Mouse (Mus musculus) forebrain, postnatal 0 days (tissue): ENCODE measurements at regions not wholly inside any gene's neighbourhood (a gene's known extent, or its start where the extent isn't known, plus 50 kb on each side); places are given as distances from the start of the nearest gene placed in this dataset.

Source experiments
- ATAC-seq: fragments of 200-750 bp; cut with Nextera tagmentation; 2 replicates; pipeline ENCODE4 v1.8.0; 2017; ENCODE audit warnings: mild to moderate bottlenecking, moderate library complexity
- DNase-seq: peaks from one replicate; pipeline ENCODE4 v3.0.0-alpha.2; 2015
- H3K27ac ChIP-seq: fragments of 300-500 bp; sonication (generic); 2 replicates; pipeline ENCODE4 v1.5.1; 2014; ENCODE audit warnings: low read depth, mild to moderate bottlenecking, antibody characterized with exemption, low read length, moderate library complexity, mixed read lengths
- H3K27me3 ChIP-seq: fragments of 300-500 bp; sonication (generic); 2 replicates; pipeline ENCODE4 v1.6.1; 2014; ENCODE audit warnings: mild to moderate bottlenecking, low read length, mixed read lengths; ENCODE audit not compliant: insufficient read depth
- H3K36me3 ChIP-seq: fragments of 300-500 bp; sonication (generic); 2 replicates; pipeline ENCODE4 v1.6.1; 2014; ENCODE audit warnings: mild to moderate bottlenecking, moderate library complexity; ENCODE audit not compliant: insufficient read depth
- H3K4me1 ChIP-seq: fragments of 300-500 bp; sonication (generic); 2 replicates; pipeline ENCODE4 v1.6.1; 2014; ENCODE audit warnings: antibody characterized with exemption; ENCODE audit not compliant: insufficient read depth
- H3K4me2 ChIP-seq: fragments of 300-500 bp; sonication (generic); 2 replicates; pipeline ENCODE4 v1.6.1; 2014; ENCODE audit warnings: low read depth, mild to moderate bottlenecking, moderate library complexity
- H3K4me3 ChIP-seq: fragments of 300-500 bp; sonication (generic); 2 replicates; pipeline ENCODE4 v1.5.1; 2014; ENCODE audit warnings: low read depth, low read length, mixed read lengths
- H3K9ac ChIP-seq: fragments of 300-500 bp; sonication (generic); 2 replicates; pipeline ENCODE4 v1.6.1; 2014; ENCODE audit warnings: mild to moderate bottlenecking
- H3K9me3 ChIP-seq: fragments of 300-500 bp; sonication (generic); 2 replicates; pipeline ENCODE4 v1.6.1; 2016; ENCODE audit warnings: low read length
- CTCF ChIP-seq: sonication (generic); IDR thresholded peaks from 2 replicates; pipeline ENCODE4 v1.5.1; 2016; ENCODE audit warnings: antibody characterized with exemption, control low read depth, low read depth
- WGBS: fragments of 180-500 bp; shearing (Covaris S2); extraction: QIAGEN DNeasy Blood & Tissue Kit; methylation state at CpG from one replicate; pipeline ENCODE4 v1.1.7; 2014; 5-methylcytosine and 5-hydroxymethylcytosine counted together

GRCm38 (mm10) chr8:34614031-34614526 lies 502.5 kb upstream of the Gm10131 start:
- 51% methylated on average over 10 of the region's 10 CpGs for WGBS
- Histone ChIP-seq H3K4me2 (no peak overlapping the region), H3K9ac (no peak overlapping the region), H3K27ac (no peak overlapping the region), H3K9me3 (no peaks in the 10 kb centered on the region), H3K4me3 (no peak overlapping the region), H3K27me3 (no peaks in the 10 kb centered on the region), H3K4me1 (no peaks in the 10 kb centered on the region), H3K36me3 (no peaks in the 10 kb centered on the region)
- peak; percentile 66 for ATAC-seq
- no peak for TF ChIP-seq CTCF
- peak; percentile 21 for DNase-seq

DNA sequence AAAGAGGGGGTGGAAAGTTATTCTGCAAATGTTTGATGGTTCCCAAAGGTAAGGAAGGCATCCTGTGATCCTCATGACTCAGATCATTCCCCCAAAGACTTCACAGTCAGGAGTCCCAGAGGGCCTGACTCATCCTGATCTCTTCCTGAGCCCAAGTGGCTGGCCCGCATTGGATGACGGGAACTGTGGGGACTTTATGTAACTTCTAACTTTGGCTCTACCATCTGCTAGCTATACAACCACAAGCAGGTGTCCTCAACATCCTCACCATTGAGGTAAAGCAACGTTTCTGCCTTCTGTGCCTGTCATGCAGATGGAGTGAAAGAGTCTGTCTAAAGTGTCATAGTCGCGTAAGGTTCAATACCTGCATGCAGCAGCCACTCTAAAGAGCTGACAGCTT lies 501.6 kb upstream of the Gm10131 start:
- 89% methylated on average over 5 of the region's 5 CpGs for WGBS
- ATAC-seq, result no peak

GRCm38 (mm10) chr8:34612396-34612795 lies 500.9 kb upstream of the Gm10131 start:
- Histone ChIP-seq H3K4me2 (no peak overlapping the region), H3K27ac (no peak overlapping the region), H3K36me3 (no peaks in the 10 kb centered on the region), H3K4me1 (no peaks in the 10 kb centered on the region), H3K9me3 (no peaks in the 10 kb centered on the region), H3K9ac (no peak overlapping the region), H3K4me3 (no peak overlapping the region), H3K27me3 (no peaks in the 10 kb centered on the region)
- no peak for DNase-seq
- 61% methylated on average over 3 of the region's 3 CpGs for WGBS
- ATAC-seq, result peak; percentile 79; the same call in 1 of the 2 replicates
- TF ChIP-seq CTCF, result no peak

More for the DNA sequence above, 501.6 kb upstream of the Gm10131 start:
- DNase-seq, result no peak
- no peak overlapping the region for H3K4me2 ChIP-seq
- H3K9me3 ChIP-seq, result no peaks in the 10 kb centered on the region
- H3K4me1 ChIP-seq, result no peaks in the 10 kb centered on the region
- H3K27me3 ChIP-seq, result no peaks in the 10 kb centered on the region
- no peak for TF ChIP-seq CTCF
- no peak overlapping the region for H3K27ac ChIP-seq
- no peaks in the 10 kb centered on the region for H3K36me3 ChIP-seq
- H3K9ac ChIP-seq, result no peak overlapping the region
- no peak overlapping the region for H3K4me3 ChIP-seq

GRCm38 (mm10) chr8:34610186-34610585 lies 498.6 kb upstream of the Gm10131 start:
- no peak for TF ChIP-seq CTCF
- no peak for ATAC-seq
- no peak overlapping the region for H3K4me3 ChIP-seq
- H3K9me3 ChIP-seq, result no peaks in the 10 kb centered on the region
- no peak overlapping the region for H3K9ac ChIP-seq
- H3K4me1 ChIP-seq, result no peaks in the 10 kb centered on the region
- H3K36me3 ChIP-seq, result no peaks in the 10 kb centered on the region
- no peak overlapping the region for H3K27ac ChIP-seq
- no peak overlapping the region for H3K4me2 ChIP-seq
- no peaks in the 10 kb centered on the region for H3K27me3 ChIP-seq
- no peak for DNase-seq

GRCm38 (mm10) chr8:34607426-34607825 lies 495.9 kb upstream of the Gm10131 start:
- Histone ChIP-seq H3K4me2 (no peak overlapping the region), H3K4me3 (no peak overlapping the region), H3K36me3 (no peaks in the 10 kb centered on the region), H3K27me3 (no peaks in the 10 kb centered on the region), H3K9ac (no peak overlapping the region), H3K4me1 (no peaks in the 10 kb centered on the region), H3K9me3 (no peaks in the 10 kb centered on the region), H3K27ac (no peak overlapping the region)
- TF ChIP-seq CTCF, result no peak
- WGBS, result 80% methylated on average over 2 of the region's 2 CpGs
- DNase-seq (no peak), ATAC-seq (peak; percentile 42; the same call in 1 of the 2 replicates)

DNA sequence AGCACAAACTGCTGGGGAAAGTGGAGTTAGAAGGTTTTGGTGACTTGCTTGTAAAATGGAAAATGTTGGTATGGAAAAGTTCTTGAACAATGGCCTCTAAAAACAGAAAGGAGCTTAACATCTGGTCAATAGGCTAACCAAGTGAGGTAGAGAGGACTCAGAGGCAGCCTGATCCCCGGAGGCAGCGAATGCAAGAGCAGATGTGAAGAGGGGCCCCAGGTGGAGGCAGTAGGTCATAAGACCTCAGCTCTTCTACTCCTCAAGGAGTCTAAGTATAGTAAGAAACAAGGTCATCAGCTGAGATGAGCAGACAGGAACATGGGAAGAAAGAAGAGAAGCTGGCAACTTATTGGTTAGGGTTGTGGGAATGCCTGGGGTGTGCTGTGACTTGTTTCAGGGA lies 493.5 kb upstream of the Gm10131 start:
- DNase-seq (no peak), ATAC-seq (no peak)
- no peaks in the 10 kb centered on the region for H3K9me3 ChIP-seq
- TF ChIP-seq CTCF, result no peak
- 89% methylated on average over 2 of the region's 2 CpGs for WGBS
- H3K36me3 ChIP-seq, result no peaks in the 10 kb centered on the region
- H3K4me1 ChIP-seq, result no peaks in the 10 kb centered on the region
- H3K4me2 ChIP-seq, result no peak overlapping the region
- H3K27ac ChIP-seq, result no peak overlapping the region
- no peaks in the 10 kb centered on the region for H3K27me3 ChIP-seq
- no peak overlapping the region for H3K4me3 ChIP-seq
- no peak overlapping the region for H3K9ac ChIP-seq

DNA sequence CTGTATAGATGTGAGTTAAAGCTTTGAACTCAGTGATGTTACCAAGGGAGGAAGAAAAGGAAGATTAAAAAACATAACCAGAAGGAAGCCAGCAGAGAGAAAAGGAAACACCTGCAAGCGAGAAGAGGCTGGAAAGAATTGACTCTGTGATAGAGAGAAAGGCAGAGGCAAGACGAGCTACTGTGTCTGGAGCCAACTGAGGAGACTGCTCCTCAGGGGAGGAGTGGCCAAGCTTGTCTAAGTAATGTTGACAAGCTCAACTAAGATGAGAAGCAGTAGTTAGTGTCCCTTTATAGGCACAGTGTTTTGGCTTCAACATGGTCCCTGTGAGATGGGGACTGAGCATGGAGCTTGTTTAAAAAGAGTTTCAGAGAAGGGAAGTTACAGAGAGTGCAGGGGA lies 493.0 kb upstream of the Gm10131 start:
- H3K4me3 ChIP-seq, result no peak overlapping the region
- no peaks in the 10 kb centered on the region for H3K36me3 ChIP-seq
- WGBS, result 84% methylated on average over 2 of the region's 2 CpGs
- no peak for TF ChIP-seq CTCF
- H3K27ac ChIP-seq, result no peak overlapping the region
- no peak for DNase-seq
- no peak overlapping the region for H3K9ac ChIP-seq
- no peaks in the 10 kb centered on the region for H3K27me3 ChIP-seq
- no peak overlapping the region for H3K4me2 ChIP-seq
- H3K4me1 ChIP-seq, result no peaks in the 10 kb centered on the region
- no peaks in the 10 kb centered on the region for H3K9me3 ChIP-seq
- no peak for ATAC-seq
